Mouse (Mus musculus): ENCODE measurements around the gene Gm5105.

The Gm5105 gene

GRCm38 (mm10) chr3:138068103-138068502 is 915 bp upstream of the Gm5105 start:
- no peak for DNase-seq (ENCODE audit: low spot score)

DNA sequence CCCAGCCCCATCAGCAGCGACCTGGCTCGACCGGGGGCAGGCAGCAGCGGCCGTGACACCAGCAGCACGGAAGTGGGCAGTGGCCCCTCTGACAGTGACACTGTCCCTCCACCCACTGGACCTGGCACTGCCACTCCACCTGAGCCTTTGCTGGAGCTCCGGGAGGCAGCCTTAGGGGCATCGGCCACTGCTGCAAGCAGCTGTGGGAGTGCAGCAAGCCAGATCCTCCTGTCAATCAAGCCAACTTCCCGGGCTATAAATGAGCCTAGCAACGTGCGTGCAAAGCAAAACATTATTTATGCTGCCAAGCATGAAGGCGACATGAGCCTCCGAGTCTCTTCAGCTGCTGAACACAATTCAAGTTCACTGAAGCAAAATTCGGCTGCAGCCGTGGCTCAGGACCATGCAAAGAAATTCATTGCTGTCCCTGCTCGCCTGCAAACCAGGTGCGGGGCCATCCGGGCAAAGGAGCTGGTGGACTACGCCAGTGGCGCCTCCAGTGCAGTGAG is 786 bp downstream of the Gm5105 start:
- DNase-seq (ENCODE audit: low spot score), result no peak

- DNase-seq (ENCODE audit: low spot score), result no peak
Observed at GRCm38 (mm10) chr3:138065930-138066329, 1.3 kb downstream of the Gm5105 start.

- DNase-seq (ENCODE audit: low spot score), result no peak
Observed at GRCm38 (mm10) chr3:138064732-138065645, 2.2 kb downstream of the Gm5105 start, which contains the start of gene 1110002E22Rik. 1110002E22Rik (plus strand) TSS chr3:138065052.

DNA sequence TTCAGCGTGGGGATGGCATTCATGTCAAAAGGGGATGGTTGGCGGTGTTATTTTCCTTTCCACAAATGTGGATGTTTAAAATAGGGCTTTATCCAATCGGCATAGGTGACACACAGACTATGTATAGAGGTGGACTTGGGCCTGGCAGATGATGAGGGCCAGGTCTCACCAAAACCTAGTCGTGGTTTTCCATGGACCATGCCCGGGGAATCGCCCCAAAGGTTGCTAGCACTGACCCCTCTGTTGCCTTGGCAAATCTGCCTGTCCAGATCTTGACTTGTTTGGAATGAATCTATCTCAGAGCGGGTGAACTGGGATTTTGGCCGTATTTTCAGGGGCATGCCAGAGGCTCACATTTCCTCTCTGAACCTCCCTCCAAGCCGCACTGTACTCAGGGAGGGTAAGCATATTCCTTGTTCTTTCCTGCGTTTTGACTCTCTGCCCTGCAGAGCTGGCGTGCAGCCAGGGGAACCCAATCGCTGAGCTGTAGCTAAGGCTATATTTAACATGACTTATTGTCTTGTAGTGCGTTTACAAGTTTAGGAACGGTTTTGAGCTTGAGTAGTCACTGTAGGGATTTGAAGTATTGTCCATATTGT is 3.4 kb downstream of the Gm5105 start:
- DNase-seq (ENCODE audit: low spot score), result no peak

GRCm38 (mm10) chr3:138062673-138063072 is 4.5 kb downstream of the Gm5105 start:
- no peak for DNase-seq (ENCODE audit: low spot score)

- no peak for DNase-seq (ENCODE audit: low spot score)
Observed at GRCm38 (mm10) chr3:138061205-138061911, 5.8 kb downstream of the Gm5105 start.

DNA sequence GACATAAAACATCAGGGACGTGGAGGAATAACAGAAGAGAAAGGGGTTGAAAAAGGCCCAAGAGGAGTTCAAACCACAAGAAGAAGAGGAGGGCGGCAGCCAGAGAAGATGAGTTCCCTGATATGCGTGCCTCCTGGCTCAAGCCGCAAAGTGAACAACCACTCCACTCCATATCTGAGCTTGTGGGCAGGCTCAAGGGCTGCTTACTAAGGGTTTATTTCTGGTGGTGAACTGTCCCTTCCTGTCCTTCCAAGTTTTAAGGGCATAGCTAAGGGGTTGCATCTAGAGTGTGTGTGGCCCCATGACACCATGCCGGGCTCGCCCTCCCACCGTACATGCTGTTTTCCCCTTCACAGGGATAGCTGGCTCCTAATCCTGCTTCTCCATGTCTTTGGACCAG is 6.8 kb downstream of the Gm5105 start:
- DNase-seq (ENCODE audit: low spot score), result no peak

DNA sequence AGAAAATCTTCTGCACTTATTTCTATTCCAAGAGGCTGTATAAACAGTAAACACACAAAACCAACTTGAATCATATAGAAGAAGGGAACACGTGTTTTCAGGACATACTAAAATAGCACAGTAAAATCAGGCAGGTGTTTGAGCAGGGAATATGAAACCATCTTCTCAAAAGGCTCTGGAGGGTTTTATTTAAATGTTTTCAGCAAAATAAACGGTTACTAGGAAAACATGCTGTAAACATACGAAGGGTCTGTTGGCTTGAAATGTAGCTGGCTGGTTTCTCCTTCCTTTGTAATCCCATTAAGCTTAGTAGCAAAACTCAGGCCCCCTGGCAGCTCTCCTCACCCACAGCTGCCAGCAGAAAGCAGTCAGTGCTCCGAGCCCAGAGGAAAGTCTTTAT is 9.0 kb downstream of the Gm5105 start:
- DNase-seq (ENCODE audit: low spot score), result no peak

GRCm38 (mm10) chr3:138056976-138057375 is 10.2 kb downstream of the Gm5105 start:
- no peak for DNase-seq (ENCODE audit: low spot score)

DNA sequence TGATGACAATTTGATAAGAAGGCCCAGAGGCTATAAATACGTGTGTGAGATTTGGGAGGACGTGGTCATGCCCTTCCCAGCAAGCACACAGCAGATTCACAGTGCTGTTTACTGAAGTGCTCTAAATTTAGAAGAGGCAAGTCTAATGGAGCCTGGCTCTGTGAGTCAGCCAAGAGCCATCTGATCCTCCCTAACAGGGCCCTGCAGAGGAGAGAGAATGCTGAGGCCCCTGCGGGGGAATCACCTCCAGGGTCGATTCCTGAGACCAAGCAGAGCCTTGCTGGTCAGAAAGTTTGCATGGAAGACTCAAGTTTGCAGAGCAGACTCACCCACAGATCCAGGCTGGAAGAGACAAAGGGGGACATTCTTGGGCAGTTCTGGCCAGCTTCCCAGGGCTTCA is 13.2 kb downstream of the Gm5105 start:
- no peak for DNase-seq (ENCODE audit: low spot score)

GRCm38 (mm10) chr3:138051431-138051830 is 15.8 kb downstream of the Gm5105 start:
- no peak for DNase-seq (ENCODE audit: low spot score)

GRCm38 (mm10) chr3:138050772-138051171 is 16.4 kb downstream of the Gm5105 start:
- no peak for DNase-seq (ENCODE audit: low spot score)

DNA sequence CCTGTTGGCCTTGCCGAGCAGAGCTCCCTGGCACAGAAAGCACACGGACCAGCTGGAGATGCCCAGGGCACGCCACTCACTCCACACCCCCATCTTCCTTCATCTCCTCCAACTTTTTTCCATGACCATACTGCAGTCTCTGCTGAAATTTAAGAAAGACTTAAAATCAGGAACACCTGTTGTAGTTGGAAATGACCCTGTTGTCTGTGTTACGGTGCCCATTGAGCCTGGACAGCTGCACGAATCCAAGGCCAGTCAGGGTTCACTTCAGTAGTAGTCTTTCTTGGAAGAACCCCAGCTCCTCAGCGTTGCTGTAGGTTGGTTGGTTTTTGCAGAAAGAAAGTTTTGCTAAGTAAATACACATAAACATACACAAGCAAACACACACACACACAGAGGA is 17.6 kb downstream of the Gm5105 start:
- no peak for DNase-seq (ENCODE audit: low spot score)

DNA sequence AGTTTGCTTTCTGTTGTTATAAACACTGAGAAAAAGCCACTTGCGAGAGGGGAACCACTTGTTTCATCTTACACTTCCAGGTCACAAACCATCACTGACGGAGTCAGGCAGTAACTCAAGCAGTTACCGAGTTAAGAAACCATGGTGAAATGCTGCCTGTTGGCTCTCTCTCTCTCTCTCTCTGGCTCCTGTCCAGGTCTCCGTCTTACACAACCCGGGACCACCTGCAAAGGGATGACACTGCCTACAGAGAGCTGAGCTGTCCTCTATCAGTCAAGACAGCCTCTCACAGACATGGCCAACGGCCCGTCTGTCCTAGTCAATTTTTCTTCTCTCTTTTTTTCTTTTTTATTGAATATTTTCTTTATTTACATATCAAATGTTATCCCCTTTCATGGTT is 23.9 kb downstream of the Gm5105 start:
- DNase-seq (ENCODE audit: low spot score), result no peak

DNA sequence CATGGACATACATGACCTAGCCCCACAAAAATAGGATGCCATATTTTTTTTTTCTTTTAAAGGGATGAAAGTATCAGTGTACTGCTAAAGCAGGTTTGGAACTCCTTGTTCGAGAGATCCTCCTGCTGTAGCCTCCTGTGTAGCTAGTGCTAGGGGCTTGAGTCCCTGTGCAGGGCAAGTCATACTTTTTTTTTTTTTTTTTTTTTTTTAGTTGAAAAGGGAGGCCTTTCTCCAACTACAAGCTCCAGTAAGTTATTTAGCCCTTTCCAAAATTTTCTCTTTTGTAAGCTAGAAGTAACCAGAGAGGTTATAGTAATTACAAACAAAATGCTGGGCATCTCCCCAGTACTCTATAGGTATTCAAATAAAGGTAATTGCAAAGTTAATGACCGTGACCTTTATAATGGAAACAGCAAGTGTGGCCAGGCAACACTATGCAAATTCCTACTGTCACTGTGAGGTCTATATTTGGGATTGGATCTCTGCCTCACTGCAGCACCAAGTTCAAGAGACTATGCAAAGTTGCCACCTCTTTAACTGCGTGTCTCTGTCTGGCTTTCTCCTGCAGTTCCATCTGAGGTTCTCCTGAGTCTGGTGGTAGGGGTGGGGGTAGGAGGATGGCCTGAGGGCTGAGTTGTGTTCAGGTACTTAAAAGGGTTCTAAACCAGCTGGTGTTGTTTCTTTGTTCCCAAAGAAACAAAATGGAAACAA is 25.4 kb downstream of the Gm5105 start:
- no peak for DNase-seq (ENCODE audit: low spot score)

- no peak for DNase-seq (ENCODE audit: low spot score)
Observed at GRCm38 (mm10) chr3:138040938-138041337, 26.2 kb downstream of the Gm5105 start.

GRCm38 (mm10) chr3:138033986-138034385 is 33.2 kb downstream of the Gm5105 start:
- no peak for DNase-seq (ENCODE audit: low spot score)

DNA sequence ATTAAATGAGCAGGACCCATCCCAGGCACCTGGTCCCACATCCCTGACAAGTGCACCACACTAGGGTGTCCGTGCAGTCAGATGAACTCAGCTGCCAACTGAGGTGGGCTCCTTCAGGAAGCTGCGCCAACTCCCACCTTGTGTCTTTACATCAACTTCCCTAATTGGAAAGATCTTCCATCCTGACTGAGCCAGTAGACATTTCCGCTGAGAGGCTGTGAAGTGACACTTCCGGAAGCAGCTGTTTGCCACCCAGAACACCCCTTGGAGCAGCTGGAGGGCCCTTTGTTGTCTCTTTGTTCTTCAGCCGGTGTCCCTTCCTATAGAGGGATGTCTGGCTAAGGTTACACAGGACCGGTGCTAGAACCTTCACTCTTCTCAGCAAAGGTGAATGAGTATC is 36.6 kb downstream of the Gm5105 start:
- no peak for DNase-seq (ENCODE audit: low spot score)

DNA sequence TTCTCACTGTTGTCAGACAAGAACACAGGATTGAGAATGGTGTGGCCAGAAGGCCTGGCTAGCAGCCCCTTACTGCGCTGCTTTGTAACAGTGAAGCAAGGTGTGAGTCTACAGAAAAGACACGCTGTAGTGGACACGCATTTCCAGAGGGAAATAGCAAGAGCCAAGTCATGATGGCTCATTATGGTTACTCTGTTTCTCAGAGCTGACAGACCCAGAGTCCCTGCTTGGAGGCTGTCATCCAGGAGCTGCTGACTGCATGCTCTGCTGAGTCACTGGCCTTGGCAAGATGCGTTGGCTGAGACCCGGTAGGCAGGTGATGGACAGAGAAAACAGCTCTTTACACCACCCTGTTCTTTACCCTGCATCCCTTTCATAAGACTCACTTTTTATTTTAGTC is 37.8 kb downstream of the Gm5105 start:
- peak; percentile 19 for DNase-seq (ENCODE audit: low spot score)

- no peak for DNase-seq (ENCODE audit: low spot score)
Observed at GRCm38 (mm10) chr3:138027575-138028362, 39.4 kb downstream of the Gm5105 start.

Measured in ovary, adult 18-20 months (tissue).